Mouse (Mus musculus): ENCODE data around the gene Olfr523.

Gene Olfr523

DNA sequence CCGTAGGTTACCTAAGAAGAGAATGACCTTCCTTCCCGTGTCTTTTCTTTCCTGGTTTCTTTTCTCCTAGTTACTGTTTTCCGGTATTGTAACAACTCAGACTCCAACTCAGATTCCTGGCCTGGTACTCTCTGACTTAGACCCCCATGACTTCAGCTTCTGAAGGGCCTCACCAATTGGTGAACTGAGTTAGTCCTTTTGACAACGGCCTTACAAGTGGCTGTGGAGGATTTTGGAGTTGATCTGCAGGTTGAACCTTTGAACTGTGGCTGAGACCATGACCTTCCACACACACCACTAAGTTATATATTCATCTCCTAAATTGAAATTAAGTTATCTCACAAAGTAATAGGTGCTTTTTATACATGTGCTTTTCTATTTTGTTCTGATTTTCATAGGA lies 11.2 kb downstream of the Olfr523 start:
- no peak for DNase-seq

DNA sequence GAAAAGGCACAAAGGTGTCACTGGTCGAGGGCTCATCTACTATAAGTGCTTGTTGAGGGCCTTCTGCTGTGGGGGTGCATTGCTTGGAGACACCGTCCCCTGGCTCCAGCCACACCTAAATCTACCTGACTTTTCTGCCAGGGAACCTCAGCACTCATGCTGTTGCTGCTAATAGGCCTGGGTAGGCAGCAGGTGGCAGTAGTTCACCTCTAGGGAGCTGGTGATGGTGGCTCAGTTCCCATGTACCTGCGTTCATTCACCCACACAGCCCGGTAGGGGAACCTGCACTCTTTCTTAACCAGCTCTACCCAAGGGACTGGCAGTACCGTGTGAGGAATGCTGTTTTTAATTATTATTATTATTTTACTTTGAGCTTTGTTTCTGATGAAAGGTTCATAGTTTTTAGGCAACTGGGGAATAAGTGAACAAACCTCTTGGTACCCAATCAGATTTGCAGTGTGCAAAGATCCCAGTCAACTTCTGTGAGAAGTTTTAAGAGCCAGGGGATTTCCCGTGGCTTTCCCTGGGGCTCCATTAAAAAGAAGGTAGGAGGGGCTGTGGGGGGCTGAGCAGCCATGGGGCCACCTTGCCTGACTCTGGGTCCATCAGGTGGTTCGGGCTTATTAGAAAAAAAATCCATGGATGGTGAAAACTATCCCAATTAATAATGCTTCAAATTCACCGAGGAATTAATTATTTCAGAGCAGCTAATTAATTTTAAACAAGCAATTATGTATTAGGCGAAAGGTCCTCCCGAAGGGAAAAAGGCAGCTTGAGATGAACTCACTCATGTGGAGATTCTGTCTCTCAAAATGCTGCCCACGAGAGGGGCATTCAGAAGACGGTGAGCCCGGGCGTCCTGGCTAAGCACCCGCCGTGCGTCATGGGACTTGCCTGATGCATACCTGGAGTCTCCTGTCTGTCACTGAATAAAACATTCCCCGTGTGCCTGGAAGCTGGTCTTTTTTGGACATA lies 13.9 kb downstream of the Olfr523 start:
- peak; percentile 56 for DNase-seq

DNA sequence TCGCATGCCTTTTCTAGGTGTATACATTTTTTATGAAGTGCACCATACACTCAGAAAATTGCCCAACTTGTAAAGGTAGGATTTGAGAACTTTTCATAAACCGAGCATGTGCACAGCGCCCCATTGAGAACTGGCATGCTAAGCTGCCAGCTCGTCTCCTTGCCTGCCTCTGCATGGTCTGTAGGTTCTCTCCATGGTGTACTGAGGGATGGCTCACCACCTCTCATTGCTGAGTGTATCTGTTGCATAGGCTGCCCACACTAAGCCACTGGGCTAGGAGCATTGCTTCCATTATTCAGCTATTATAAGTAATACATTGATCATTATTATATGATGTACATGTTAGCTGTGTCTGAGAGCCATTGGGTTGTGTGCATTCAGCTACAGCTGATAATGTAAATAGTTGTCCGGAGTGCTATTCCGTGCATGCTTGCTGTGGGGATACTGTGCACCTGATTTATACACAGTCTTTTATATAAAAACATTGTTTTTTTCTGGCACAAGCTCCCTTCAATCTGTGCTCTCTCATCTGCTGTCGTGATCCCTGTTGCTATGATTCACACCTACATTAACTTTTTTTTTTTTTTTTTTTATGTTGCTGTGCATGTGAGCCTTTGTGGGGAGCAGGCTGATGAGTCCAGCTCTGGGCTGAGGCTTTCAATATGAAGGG lies 14.8 kb downstream of the Olfr523 start:
- DNase-seq, result no peak

DNA sequence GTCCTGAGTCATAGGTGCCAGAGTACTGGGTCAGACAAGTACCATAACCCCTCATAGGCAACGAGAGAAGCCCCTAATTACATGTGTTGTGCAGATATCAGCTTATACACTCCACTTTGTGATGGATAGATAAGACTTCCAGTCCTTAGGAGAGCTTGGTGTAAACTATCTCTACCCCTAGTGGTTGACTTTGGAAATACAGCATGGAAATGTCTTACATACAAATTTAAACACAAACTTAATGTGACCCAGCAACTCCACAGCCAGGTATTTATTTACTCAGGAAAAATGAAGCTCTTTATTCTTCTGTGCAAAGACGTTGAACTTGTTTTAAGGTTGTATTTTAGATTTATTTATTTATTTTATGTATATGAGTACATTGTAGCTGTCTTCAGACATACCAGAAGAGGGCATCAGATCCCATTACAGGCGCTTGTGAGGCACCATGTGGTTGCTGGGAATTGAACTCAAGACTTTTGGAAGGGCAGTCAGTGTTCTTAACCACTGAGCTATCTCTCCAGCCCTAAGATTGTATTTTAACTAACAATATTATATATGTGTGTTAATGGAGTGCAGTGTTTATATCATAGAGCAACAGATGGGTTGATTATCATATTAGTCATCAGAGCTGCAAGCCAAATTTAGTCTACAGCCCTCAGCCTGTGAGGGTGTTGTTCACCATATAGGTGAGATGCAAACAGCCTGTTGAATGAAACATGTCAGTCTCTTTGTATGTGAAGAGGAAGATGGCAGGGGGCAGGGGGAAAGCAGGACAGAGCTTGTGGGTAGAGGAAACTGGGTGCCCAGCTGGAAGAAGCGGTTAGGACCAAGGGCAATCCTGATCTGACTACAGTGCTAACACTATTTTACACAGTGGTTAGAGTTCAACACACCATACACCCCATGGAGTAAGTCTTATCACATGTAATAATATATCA lies 15.6 kb downstream of the Olfr523 start:
- no peak for DNase-seq

DNA sequence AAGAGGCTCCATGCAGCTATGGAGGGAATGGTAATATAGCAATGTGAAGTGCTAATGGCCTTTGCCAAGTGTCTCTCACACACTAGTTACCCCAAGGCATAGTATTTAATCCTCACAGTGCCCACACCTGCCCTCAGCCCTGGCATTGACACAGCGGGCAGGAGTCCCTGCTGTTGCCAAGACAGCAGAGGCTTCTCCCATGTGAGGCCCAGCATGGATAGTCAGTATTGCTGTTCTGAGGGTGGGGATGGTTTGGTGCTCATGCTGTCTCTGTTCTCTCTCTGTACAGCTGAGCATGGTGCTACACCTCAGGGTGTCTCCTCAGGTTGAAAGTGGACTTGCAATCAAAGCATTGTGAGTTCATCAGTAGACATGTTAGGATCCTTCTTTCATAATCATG lies 17.4 kb downstream of the Olfr523 start:
- no peak for DNase-seq

GRCm38 (mm10) chr7:140192445-140192844 lies 19.4 kb downstream of the Olfr523 start:
- no peak for DNase-seq

DNA sequence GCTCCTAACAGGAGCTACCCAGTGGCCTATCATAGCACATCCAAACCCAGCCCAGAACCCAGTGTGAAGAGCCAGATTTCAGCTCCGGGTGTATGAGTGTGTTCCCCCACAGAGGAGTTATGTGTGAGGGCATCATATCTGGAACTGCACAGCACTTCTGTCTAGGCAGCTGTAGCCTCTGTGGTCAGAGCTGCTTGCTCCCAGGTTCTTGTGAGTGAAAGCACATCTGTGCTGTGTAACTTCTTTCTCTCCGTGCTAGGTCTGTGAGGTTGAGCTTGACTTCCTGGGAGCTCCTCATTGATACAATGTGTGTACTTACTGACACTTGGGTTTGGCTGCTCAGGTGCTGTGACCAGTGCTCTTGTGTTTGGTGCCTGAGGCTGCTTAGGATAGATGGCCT lies 19.8 kb downstream of the Olfr523 start:
- peak; percentile 18 for DNase-seq

DNA sequence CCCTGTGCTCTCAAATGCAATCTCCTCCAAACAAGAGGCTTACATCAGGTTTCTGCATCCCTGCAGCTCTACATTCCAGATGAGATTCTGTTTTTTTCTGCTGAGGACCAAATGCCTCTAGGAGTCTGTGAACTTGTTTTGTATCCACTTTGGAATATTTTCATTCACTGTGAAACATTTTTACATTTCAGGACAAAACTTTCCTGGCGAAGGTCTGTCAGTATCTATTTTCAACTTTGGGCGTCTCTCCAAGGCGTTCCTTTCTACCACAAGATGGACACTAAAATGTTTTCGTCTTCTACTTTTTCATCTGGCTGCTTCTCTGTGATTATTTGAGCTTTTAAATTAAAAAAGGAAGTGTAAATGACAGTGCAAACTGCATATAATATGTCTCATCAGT lies 21.0 kb downstream of the Olfr523 start:
- DNase-seq, result no peak

- no peak for DNase-seq
Measured at GRCm38 (mm10) chr7:140196002-140196401, 23.0 kb downstream of the Olfr523 start.

DNA sequence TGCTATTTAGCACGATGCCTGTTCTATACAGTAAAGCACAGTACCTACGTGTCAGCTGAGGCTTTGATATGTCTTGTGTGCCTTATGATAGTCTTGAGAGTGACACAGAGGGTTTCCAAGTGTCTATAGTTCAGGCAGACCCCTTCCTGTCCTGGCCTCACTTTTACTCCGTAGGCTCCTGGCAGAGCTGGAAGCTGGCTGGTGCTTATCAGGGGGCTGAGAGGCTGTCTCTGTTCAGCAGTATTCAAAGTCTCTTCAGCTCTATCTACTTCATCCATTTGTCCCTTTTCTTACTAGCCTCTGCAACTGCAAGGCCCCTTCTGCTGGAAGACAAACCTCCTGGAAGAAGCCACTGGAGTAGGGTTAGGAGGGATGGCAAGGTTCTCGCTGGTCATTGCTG lies 28.1 kb downstream of the Olfr523 start:
- no peak for DNase-seq

- DNase-seq, result no peak
Measured at GRCm38 (mm10) chr7:140205864-140206263, 32.8 kb downstream of the Olfr523 start, which contains the start of gene Olfr524. Gene Olfr524 (minus strand): TSS chr7:140205964.

GRCm38 (mm10) chr7:140206904-140207303 lies 33.9 kb downstream of the Olfr523 start:
- peak; percentile 9 for DNase-seq

DNA sequence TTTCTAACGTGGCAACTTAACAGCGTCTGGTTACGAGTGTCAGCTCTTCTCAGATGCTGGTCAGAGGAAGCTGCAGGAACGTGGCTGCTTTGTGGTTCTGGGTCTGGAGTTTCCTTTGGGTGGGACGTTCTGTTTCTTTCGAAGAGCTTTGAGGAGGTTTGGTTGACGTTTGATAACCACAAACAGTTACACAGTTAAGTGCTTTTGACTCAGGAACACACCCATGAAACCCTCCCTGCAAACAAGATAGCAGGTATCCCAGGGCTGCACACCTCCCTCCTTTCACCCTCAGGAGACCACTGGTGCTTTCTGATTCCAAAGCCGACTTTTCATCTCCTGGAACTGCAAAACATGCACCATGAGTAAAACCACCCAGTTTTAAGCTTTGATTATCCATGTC lies 35.1 kb downstream of the Olfr523 start:
- peak; percentile 19 for DNase-seq

DNA sequence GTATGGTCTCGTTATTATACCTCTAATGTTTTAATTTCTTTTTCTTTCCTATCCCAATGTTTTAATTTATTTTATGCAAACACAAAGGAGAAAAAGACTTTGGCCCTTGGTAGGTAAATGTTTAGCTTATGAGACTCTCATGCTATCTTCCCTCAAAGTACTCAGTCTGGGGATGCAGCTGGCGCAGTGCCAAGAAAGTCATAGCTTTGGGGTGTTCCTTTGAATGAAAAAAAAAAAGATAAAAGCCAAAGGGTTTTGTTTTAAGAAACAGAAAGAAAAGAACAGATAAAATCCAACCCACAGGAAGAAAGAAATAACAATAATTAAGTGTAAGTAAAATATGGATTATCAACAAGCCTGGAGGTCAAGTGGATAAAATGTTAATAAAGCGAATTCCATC lies 35.7 kb downstream of the Olfr523 start:
- DNase-seq, result peak; percentile 54

DNA sequence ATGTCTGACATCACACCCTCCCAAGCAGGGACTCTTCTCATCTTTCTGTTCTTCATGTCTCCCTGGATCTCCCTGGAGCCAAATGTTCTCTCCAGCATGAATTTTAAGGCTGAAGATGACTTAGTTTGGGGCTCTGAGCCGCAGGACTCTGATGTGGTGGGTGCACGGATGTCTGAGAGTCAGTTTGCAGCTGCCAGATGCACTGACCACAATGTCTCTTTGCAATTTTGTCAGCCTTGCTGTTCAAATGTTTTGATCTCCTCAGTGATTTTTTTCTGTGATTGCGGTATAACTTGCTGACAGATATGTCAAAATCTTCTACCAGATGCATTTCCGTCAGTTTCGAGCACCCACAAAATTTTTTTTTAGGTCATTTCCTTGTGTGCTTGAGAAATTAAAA lies 40.8 kb downstream of the Olfr523 start:
- peak; percentile 29 for DNase-seq

GRCm38 (mm10) chr7:140217967-140218366 lies 45.0 kb downstream of the Olfr523 start, which contains the start of gene Cd163l1:
Gene Cd163l1 (plus strand): TSS chr7:140218267.
- DNase-seq, result no peak

DNA sequence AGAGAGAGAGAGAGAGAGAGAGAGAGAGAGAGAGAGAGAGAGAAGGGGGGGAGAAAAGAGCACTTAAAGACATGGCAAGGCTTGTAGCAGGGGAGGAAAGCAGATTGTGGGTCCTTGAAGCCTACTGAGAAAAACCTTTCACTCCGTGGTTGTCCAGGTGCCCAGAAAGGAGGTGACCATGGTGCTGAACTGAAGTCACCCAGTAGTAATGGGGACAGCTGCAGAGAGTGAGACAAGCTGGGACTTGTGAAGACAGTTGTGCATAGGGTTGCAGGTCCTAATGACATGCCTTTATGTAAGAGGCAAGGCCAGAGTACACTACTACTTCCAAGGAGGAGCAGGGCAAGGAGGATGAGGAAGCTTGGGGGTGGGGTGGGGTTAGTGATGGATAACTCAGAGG lies 46.3 kb downstream of the Olfr523 start:
- DNase-seq, result no peak

DNA sequence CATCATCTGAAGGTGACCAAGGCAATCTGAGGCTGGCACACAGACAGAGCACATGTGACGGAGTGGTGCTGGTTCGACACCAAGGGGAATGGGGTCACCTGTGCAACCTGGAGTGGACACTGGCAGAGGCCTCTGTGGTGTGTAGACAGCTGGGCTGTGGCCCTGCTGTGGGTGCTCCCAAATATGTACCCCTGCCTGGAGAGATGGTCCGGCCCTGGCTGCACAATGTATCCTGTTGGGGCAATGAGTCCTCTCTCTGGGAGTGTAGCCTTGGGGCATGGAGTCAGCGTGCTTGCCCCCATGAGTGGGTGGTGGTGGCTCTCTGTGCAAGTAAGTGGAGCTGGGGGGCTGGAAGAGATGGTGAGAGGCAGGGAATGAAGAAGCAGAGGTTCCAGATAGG lies 47.4 kb downstream of the Olfr523 start:
- DNase-seq, result no peak

GRCm38 (mm10) chr7:140224209-140224608 lies 51.2 kb downstream of the Olfr523 start:
- no peak for DNase-seq

Data from thymus, postnatal 25 days (tissue).